Mouse (Mus musculus) central nervous system, embryonic 18 days (tissue): ENCODE results near the gene Ttc5. TPM values are rescaled to one million over a fixed set of nuclear protein-coding genes. Genes with fewer than 3 reads are reported as not detected.

Experiments
- polyA plus RNA-seq: library from polyadenylated mRNA; depleted of rRNA; stranded (reverse); fragments of >200 nt; gene quantifications from 2 replicates; pipeline ENCODE4 v1.2.3, GENCODE M21; 2012; rRNA removed

Ttc5 gene
- 110 and 120 TPM in 2 replicates for polyA plus RNA-seq

GRCm38 (mm10) chr14:50785251-50785637 lies at the start of gene Ttc5:
Ttc5 (minus strand) TSS chr14:50785519.

GRCm38 (mm10) chr14:50807487-50808072 lies 22.3 kb upstream of the Ttc5 start, which contains the start of the genes Ccnb1ip1 and Parp2:
Ccnb1ip1 (minus strand) TSS chr14:50807732.
Parp2 (plus strand) TSS chr14:50807841.

DNA sequence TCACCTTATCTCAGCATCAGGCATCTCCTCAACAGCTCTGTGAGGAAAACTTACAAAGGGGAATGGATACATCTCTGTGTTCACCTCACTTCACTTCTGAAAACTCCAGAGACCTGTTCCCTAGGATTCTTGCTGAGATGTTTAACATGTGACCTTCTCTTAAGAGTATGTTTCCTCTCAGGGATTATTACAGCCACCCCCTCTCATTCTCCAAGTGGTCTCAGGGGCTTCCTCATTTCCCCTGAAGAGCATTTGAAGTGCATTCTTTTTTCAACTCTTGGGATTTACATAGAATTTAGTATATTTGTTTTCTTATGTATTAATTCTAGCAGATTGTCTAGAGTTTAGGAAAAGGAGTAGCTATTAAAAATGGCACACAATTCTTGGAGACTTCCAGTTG lies 40.3 kb downstream of the Ttc5 start, which contains the start of gene Olfr749:
Gene Olfr749, minus strand, starts transcription at position 101 of the 400 bp plus-strand sequence.

Other genes starting within 250 kb of the Ttc5 start
- gene Olfr744, start 170.6 kb downstream of the Ttc5 start, polyA plus RNA-seq, result not detected in 2 replicates
- gene Olfr745, start 146.1 kb downstream of the Ttc5 start, polyA plus RNA-seq, result not detected in 2 replicates
- gene Olfr746, start 138.4 kb downstream of the Ttc5 start, polyA plus RNA-seq, result not detected in 2 replicates
- not detected in 2 replicates for gene Olfr747, start 92.3 kb downstream of the Ttc5 start, polyA plus RNA-seq
- gene Olfr748, start 78.1 kb downstream of the Ttc5 start, polyA plus RNA-seq, result not detected in 2 replicates
- not detected in 2 replicates for gene Olfr749, start 40.4 kb downstream of the Ttc5 start, polyA plus RNA-seq
- gene Ccnb1ip1, start 22.2 kb upstream of the Ttc5 start, polyA plus RNA-seq, result 0.05 TPM in 1 of 2 replicates, not detected in the other
- gene Parp2, start 22.3 kb upstream of the Ttc5 start, polyA plus RNA-seq, result 64.8 and 70.7 TPM in 2 replicates
- 3.6 and 4.7 TPM in 2 replicates for gene Tep1, start 85.0 kb upstream of the Ttc5 start, polyA plus RNA-seq
- 2.2 and 2.5 TPM in 2 replicates for gene Klhl33, start 112.0 kb upstream of the Ttc5 start, polyA plus RNA-seq
- 104 and 110 TPM in 2 replicates for gene Osgep, start 139.4 kb upstream of the Ttc5 start, polyA plus RNA-seq
- gene Apex1, start 139.4 kb upstream of the Ttc5 start, polyA plus RNA-seq, result 136 and 142 TPM in 2 replicates
- 154 and 167 TPM in 2 replicates for gene Pip4p1, start 145.3 kb upstream of the Ttc5 start, polyA plus RNA-seq
- gene Pnp, start 145.6 kb upstream of the Ttc5 start, polyA plus RNA-seq, result 20.7 and 23.4 TPM in 2 replicates
- gene Gm49342, start 159.0 kb upstream of the Ttc5 start, polyA plus RNA-seq, result 18.3 and 19.4 TPM in 2 replicates
- gene Pnp2, start 170.5 kb upstream of the Ttc5 start, polyA plus RNA-seq, result 0.56 and 0.95 TPM in 2 replicates
- gene Rnase10, start 222.2 kb upstream of the Ttc5 start, polyA plus RNA-seq, result 0.06 TPM in 1 of 2 replicates, not detected in the other